Mouse (Mus musculus) T-cell, adult 2 months (primary cell): ENCODE data around the gene Gps2.

ENCODE experiments used
- DNase-seq: peaks from one replicate; pipeline ENCODE4 v3.0.0; 2022; ENCODE audit warnings: low spot score

Gene Gps2

DNA sequence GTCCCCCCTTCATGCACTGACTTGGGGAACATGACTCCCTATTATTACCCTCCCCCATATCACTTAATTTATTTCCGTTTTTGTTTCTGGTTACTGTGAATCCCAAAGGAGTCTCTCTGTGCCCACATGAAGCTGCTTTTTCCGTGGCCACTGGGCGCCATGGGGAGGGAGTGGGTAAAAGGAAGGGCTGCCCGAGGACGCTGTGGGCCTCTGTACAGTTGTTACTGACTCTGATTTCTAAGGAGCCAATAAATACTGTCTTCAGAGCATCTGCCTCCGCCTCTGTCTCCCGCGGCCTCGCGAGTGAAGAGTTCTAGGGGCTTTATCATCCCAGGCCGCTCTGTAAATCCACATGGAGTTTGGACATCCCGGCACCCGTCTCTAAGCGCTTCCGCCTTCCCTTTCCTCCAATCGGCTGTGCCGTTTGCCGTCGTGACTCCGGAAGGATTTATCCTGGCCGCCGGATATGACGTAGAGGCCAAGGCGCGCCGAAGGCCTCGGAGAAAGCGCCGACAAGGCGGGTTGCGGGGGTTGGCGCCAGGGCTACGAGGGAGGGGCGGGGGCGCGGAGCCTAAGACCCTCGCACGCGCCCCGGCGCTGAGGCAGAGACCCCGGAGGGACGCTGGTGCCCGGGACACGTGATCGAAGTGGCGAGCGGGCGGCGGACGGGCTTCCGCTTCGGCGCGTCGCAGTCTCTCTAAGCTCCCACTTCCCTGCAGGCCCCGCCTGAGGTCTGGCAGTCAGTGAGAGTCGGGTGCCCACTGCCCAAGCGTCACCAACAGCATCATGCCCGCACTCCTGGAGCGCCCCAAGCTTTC, at the start of gene Gps2:
Gps2 (plus strand) TSS at position 335 of the 818 bp plus-strand sequence.
- peak; percentile 90 for DNase-seq

GRCm38 (mm10) chr11:69864138-69864860, 49.4 kb upstream of the Gps2 start:
- no peak for DNase-seq

- DNase-seq = no peak
Observed at GRCm38 (mm10) chr11:69865561-69865960, 48.1 kb upstream of the Gps2 start.

DNA sequence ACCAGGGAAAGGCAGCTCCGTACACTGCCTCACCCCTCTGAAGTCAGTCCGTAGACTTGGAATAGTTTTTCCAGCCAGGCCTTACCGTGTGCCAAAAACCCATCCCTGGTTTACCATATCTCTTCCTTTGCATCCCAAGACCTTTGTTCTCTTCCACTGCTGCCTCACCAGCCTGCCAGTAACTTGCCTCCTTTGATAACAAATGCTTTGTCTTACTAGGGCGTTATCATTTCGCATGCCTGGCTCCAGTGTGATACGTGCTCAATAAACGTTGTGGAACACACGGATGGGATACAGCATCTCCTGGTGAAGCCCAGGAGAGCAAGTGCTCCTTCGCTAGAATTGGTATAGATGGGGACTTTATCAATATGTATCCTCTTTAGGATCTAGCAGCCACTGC, 46.4 kb upstream of the Gps2 start:
- no peak for DNase-seq

- DNase-seq = no peak
Observed at GRCm38 (mm10) chr11:69870289-69871069, 43.2 kb upstream of the Gps2 start.

DNA sequence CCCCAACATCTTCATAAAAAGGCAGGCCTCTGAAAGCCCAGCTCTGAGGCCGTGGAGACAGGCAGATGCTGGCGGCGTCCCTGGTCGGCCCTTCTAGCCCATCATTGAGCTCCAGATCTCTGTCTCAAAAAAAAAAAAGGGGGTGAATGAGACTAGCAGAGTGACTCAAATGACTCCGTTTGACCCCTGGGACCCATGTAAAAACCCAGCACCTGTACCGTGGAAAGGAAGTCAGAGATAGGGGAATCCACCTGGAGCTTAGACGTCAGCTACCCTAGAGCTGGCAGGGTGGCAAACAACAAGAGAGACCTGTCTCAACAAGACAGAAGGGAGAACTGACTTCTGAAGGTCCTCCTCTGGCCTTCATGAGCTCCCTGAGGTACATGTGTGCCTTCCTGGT, 41.9 kb upstream of the Gps2 start:
- no peak for DNase-seq

DNA sequence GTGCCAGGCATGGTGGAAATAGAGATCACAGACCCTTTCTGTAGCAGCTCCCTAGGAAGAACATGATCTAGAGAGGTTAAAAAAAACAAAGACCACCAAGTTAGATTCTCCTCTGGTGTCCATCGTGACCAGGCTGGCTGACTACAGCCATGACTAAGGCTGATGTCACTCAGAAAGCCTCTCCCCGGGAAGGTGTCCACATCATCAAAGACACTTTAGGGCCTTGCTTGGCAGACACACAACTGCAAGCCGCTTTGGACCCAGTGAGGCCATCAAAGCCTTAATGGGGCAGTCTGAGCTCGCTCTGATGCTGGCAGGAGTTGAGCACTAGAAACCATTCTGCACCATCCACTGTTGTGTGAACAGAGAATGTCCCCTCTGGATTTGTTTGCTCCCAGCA, 41.2 kb upstream of the Gps2 start:
- DNase-seq = no peak

- DNase-seq = no peak
Observed at GRCm38 (mm10) chr11:69876186-69876585, 37.5 kb upstream of the Gps2 start.

- peak; percentile 91 for DNase-seq
Observed at GRCm38 (mm10) chr11:69876867-69877266, 36.8 kb upstream of the Gps2 start.

DNA sequence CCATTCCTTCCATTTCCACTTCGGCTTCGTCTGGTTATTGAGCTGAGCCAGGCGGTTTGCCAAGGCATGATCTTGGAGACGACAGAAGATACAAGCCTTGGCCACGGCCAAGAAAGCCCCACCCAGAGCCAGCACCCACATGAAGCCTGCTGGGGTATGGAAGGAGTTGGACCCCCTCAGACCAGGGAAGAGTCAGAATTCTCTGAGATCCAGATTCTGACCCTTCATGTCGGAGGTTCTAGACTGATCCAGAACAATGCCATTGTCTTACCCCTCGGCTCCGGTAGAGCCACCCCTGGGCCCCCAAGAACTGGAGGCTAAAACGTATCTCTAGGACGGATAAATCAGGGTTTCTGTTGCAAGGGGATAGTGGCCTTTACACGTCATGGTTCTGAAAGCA, 35.8 kb upstream of the Gps2 start, which contains the start of gene Tmem95:
Tmem95 (minus strand) TSS at position 141 of the 400 bp plus-strand sequence.
- DNase-seq = no peak

DNA sequence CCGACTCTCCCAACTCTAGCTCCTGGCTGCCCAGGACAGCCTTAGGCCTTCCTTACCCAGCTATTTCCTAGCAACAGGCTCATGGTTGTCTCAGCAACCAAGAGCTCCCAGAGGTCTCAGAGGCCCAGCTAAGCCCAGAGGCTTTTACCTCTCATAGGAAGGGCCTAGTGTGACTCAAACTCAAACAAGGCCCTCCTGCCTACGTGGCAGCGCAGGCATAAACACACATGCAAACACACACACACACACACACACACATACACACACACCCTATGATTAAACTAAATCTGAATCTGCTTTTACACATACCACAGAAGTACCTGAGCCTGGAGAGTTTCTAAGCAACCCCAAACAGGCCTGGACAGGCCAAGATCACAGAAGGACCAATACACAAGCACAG, 35.3 kb upstream of the Gps2 start:
- DNase-seq = no peak

DNA sequence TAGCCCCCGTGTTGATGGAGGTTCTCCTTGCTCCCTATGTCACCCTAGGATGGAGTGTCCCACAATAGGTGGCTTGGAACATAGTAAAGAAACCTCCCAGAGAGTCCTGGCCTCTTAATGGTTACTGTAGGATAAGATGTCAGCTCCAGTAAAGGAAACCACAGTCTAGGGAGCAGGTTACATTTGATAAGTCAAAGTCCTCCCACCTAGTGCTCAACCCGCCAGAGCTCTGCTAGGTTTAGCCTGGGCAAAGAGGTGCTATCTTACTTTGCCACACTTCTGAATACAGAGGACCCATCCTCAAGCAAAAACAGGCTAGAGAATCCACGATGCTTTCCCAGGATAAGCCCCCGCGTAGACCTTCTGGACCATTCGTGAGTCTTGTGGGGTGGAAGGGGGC, 34.7 kb upstream of the Gps2 start:
- no peak for DNase-seq

GRCm38 (mm10) chr11:69879711-69880110, 34.0 kb upstream of the Gps2 start:
- DNase-seq = no peak

DNA sequence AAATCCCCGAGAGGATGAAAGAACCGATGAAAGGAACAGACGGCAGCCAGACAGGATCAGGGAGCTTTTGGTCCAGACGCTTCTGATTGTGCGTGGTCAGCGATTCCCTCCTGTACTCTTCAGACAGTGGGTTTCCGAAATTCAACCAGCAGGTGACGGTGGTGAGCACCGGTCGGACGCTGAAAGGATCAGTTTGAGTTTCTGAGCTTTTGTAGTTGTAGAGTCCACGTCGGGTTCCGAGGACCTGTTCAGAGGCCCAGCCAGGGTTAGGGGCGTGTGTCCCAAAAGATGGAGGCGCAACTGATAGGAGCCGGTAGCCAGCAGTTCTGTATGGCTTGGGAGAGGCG, 33.2 kb upstream of the Gps2 start:
- peak; percentile 54 for DNase-seq

DNA sequence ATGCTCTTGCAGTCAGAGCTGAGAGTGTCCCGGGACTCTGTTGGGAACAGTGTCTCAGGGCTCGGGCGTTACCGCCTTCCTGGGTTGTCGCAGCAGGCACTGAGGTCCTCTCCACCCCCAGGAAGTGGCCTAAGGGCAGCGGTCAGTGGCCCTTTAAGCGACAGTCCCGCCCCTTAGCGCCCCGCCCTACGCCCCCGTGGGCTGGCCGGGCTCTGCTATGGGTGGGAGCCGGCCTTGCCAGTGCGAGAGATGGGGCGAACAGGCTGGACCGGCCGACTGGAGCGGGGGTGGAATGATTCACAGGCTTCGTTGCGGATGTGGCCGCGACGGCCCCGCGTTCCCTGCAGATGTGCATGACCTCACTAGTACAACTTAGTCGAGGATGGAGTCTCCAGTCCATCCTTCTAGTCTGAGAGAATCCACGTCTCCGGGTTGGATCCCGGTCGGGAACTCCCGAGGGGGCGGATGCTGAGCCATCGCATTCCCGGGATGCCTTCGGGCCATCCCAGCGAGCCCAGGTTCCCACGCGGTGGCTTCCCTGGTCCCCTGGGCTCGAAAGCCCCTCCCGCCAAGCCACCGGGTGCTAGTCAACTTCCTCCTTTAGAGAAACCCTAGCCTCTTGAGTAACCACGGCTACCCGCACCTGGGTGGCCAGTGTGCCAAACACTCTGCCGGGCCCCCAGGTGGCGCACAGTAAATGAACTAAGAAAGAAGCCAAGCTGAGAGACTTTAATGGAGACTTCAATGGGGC, 32.7 kb upstream of the Gps2 start, which contains the start of gene Kctd11:
Kctd11 (minus strand) TSS at position 554 of the 751 bp plus-strand sequence.
- DNase-seq = peak; percentile 79

DNA sequence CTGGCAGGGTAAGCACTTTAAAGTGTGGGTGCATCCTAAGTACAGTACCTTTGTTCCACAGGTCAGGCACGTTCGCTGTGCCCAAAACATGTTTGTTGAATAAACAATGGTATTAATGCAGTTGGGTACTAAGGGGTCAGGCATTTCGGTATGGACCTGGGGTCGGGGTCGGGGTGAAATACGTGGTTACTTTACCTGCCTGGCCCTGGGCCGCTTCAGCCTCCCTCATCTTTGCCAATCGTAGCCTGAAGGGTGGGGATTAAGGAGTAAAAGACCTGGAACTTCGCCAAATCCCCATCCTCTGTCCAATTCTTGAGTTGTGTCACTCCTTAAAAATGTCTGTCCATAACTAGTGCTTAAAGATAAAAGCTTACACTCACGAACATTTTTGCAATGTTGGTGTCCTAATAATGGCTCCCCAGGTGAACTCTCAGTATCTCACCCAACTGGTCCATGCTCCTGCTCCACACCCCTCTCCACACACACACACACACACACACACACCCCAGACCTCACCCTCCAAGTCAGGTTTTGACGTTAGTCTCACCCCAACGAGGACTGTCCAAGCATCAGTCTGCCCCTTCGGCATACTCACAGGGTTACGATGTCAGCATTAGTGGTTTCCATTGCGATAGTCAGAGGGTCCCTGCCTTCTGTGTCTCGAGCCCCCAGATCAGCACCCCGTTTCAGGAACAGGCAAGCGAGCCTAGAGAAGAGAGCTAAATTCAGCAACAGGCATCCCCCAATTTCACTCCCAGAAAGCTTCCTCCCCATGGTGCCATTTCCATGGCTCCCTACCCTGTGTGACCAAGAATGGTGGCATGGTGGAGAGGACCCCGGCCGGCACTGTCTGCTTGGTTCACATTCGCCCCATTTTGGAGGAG, 31.7 kb upstream of the Gps2 start:
- DNase-seq = no peak

DNA sequence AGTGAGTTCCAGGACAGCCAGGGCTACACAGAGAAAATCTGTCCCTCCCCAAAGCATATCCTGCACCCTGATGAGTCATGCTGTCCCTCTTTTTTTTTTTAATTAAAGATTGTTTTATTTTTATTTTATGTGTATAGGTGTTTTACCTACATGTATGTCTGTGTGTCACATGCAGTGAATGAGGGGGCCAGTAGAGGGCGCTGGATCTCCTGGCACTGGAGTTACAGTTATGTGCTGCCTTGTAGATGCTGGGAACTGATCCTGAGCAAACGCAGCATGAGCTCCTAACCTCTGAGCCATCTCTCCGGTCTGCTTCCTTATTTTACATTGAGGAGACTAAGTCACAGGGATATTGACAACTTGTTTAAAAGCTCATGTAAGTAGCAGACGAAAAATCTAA, 30.6 kb upstream of the Gps2 start:
- DNase-seq = peak; percentile 62

DNA sequence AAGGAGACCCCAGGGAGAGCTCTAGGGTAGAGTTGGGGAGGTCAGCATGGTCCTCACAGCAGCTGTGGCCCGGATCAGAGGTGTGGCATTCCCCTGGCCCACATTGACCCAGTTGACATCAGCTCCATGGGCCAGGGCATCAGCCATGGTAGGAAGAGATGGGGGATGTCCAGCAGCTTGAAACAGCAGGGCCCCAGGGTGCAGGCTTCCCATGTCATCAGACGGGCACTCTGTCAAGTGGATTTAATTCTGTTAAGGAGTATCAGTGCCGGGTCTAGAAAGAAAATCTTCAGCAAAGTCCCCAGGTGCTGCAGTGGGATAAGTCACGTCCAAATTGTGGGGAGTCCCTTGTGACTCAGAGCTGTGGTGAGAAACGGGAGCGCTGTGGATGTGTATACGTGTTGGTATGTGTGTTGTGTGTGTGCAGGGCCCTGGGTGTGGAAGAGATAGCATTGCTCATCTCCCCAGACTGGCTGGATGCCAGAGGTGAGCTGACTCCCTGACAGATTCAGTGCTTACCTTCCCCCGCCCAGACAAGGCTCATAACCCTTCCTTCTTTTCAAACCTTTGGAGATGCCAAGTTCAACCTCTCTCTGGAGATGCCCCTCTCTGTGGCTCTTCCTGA, 30.0 kb upstream of the Gps2 start:
- no peak for DNase-seq

- DNase-seq = no peak
Observed at GRCm38 (mm10) chr11:69884240-69884639, 29.4 kb upstream of the Gps2 start.

DNA sequence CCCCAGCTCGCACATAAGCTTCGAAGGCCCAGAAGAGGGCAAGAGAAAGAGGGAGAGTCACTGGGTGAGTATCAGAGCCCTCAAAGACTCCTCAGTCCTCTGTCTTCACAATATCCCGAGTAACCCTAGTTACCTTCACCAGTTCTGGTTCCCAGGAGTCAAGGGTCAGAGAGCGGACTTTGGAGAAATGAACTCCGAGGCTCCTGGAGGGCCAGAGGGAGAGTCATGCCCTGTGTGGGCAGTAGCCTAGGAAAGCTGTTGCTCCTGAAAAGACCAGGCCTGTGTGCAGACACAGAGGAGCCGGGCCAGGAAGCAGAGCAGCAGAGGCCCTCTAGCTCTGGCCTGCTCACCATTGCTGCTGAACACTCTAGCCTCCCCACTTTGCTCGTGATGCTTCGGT, 29.0 kb upstream of the Gps2 start:
- no peak for DNase-seq
